Mouse (Mus musculus) embryo, embryonic 10 days (tissue): ENCODE results near the gene Agpat4.

ENCODE experiments used
- DNase-seq: peaks from one replicate; pipeline ENCODE4 v3.0.0-alpha.2; 2015; ENCODE audit warnings: low spot score

Gene Agpat4

GRCm38 (mm10) chr17:12118561-12118925, at the start of gene Agpat4:
Gene Agpat4, plus strand, starts transcription at chr17:12118704.
- peak; percentile 83 for DNase-seq

GRCm38 (mm10) chr17:12076816-12077215, 41.7 kb upstream of the Agpat4 start:
- peak; percentile 35 for DNase-seq

- DNase-seq, result no peak
These were observed 37.6 kb upstream of the Agpat4 start for GRCm38 (mm10) chr17:12080656-12081495.

- no peak for DNase-seq
These were observed 36.3 kb upstream of the Agpat4 start for GRCm38 (mm10) chr17:12082201-12082600.

- DNase-seq, result no peak
These were observed 28.1 kb upstream of the Agpat4 start for GRCm38 (mm10) chr17:12090261-12090927.

GRCm38 (mm10) chr17:12092901-12093564, 25.5 kb upstream of the Agpat4 start:
- no peak for DNase-seq

GRCm38 (mm10) chr17:12094016-12094415, 24.5 kb upstream of the Agpat4 start:
- DNase-seq, result no peak

GRCm38 (mm10) chr17:12094827-12095590, 23.5 kb upstream of the Agpat4 start:
- no peak for DNase-seq

GRCm38 (mm10) chr17:12099415-12099814, 19.1 kb upstream of the Agpat4 start:
- no peak for DNase-seq

- DNase-seq, result no peak
These were observed 16.2 kb upstream of the Agpat4 start for GRCm38 (mm10) chr17:12102326-12102725.

GRCm38 (mm10) chr17:12103781-12104180, 14.7 kb upstream of the Agpat4 start:
- peak; percentile 33 for DNase-seq

- no peak for DNase-seq
These were observed 14.3 kb upstream of the Agpat4 start for GRCm38 (mm10) chr17:12104245-12104644.

GRCm38 (mm10) chr17:12104690-12105089, 13.8 kb upstream of the Agpat4 start:
- DNase-seq, result no peak

- DNase-seq, result no peak
These were observed 12.2 kb upstream of the Agpat4 start for GRCm38 (mm10) chr17:12106255-12106654.

GRCm38 (mm10) chr17:12113626-12114025, 4.9 kb upstream of the Agpat4 start:
- no peak for DNase-seq

GRCm38 (mm10) chr17:12115086-12115485, 3.4 kb upstream of the Agpat4 start:
- no peak for DNase-seq

- DNase-seq, result peak; percentile 25
These were observed 373 bp upstream of the Agpat4 start for GRCm38 (mm10) chr17:12118131-12118530.

GRCm38 (mm10) chr17:12118926-12119641, 580 bp downstream of the Agpat4 start:
- peak; percentile 95 for DNase-seq

- DNase-seq, result peak; percentile 72
These were observed 1.2 kb downstream of the Agpat4 start for GRCm38 (mm10) chr17:12119675-12120074.

- DNase-seq, result no peak
These were observed 1.8 kb downstream of the Agpat4 start for GRCm38 (mm10) chr17:12120268-12120667.

- no peak for DNase-seq
These were observed 2.8 kb downstream of the Agpat4 start for GRCm38 (mm10) chr17:12121226-12121794.
